Mouse (Mus musculus): ENCODE results near the gene Dscam. TPM values are rescaled to one million over a fixed set of nuclear protein-coding genes. Genes with fewer than 3 reads are reported as not detected.

Gene Dscam
- polyA plus RNA-seq, 1 experiment from 2014 or later: 0.11 TPM

GRCm38 (mm10) chr16:96690052-96690451 lies 480.5 kb downstream of the Dscam start:
- Histone ChIP-seq H3K4me1 (no peaks in the 10 kb centered on the region), H3K9me3 (no peaks in the 10 kb centered on the region), H3K4me2 (no peak overlapping the region), H3K36me3 (no peaks in the 10 kb centered on the region), H3K27ac (no peak overlapping the region), H3K9ac (no peak overlapping the region), H3K4me3 (no peak overlapping the region), H3K27me3 (no peaks in the 10 kb centered on the region)
- WGBS: 3% methylated on average over 2 of the region's 2 CpGs
- no peak for ATAC-seq (ENCODE audit: insufficient number of reproducible peaks, insufficient read depth, low FRiP score, low TSS enrichment, low read depth)

- Histone ChIP-seq H3K36me3 (no peaks in the 10 kb centered on the region), H3K9me3 (no peaks in the 10 kb centered on the region), H3K4me1 (no peaks in the 10 kb centered on the region), H3K4me2 (no peak overlapping the region), H3K27ac (no peak overlapping the region), H3K4me3 (no peak overlapping the region), H3K9ac (no peak overlapping the region), H3K27me3 (no peaks in the 10 kb centered on the region)
- no peak for ATAC-seq (ENCODE audit: insufficient number of reproducible peaks, insufficient read depth, low FRiP score, low TSS enrichment, low read depth)
- 47% methylated on average over 1 of the region's 1 CpGs for WGBS
Measured at GRCm38 (mm10) chr16:96689419-96689818, 481.1 kb downstream of the Dscam start.

GRCm38 (mm10) chr16:96685065-96685464 lies 485.5 kb downstream of the Dscam start:
- Histone ChIP-seq H3K36me3 (no peaks in the 10 kb centered on the region), H3K9ac (no peak overlapping the region), H3K9me3 (no peaks in the 10 kb centered on the region), H3K27ac (no peak overlapping the region), H3K27me3 (no peaks in the 10 kb centered on the region), H3K4me3 (no peak overlapping the region), H3K4me1 (no peaks in the 10 kb centered on the region), H3K4me2 (no peak overlapping the region)
- WGBS: 94% methylated on average over 14 of the region's 14 CpGs
- no peak for ATAC-seq (ENCODE audit: insufficient number of reproducible peaks, insufficient read depth, low FRiP score, low TSS enrichment, low read depth)

- Histone ChIP-seq H3K27ac (no peak overlapping the region), H3K4me2 (no peak overlapping the region), H3K4me1 (no peaks in the 10 kb centered on the region), H3K9me3 (no peaks in the 10 kb centered on the region), H3K36me3 (no peaks in the 10 kb centered on the region), H3K9ac (no peak overlapping the region), H3K4me3 (no peak overlapping the region), H3K27me3 (no peaks in the 10 kb centered on the region)
- no peak for ATAC-seq (ENCODE audit: insufficient number of reproducible peaks, insufficient read depth, low FRiP score, low TSS enrichment, low read depth)
- WGBS: 14% methylated on average over 4 of the region's 4 CpGs
Measured at GRCm38 (mm10) chr16:96684581-96684980, 486.0 kb downstream of the Dscam start.

GRCm38 (mm10) chr16:96682289-96682972 lies 488.1 kb downstream of the Dscam start:
- H3K4me1 ChIP-seq: no peaks in the 10 kb centered on the region
- WGBS: 62% methylated on average over 5 of the region's 5 CpGs
- H3K27ac ChIP-seq: no peak overlapping the region
- H3K4me3 ChIP-seq: no peak overlapping the region
- no peak overlapping the region for H3K9ac ChIP-seq
- no peaks in the 10 kb centered on the region for H3K36me3 ChIP-seq
- no peak overlapping the region for H3K4me2 ChIP-seq
- no peaks in the 10 kb centered on the region for H3K27me3 ChIP-seq
- ATAC-seq (ENCODE audit: insufficient number of reproducible peaks, insufficient read depth, low FRiP score, low TSS enrichment, low read depth): no peak
- no peaks in the 10 kb centered on the region for H3K9me3 ChIP-seq

- H3K4me3 ChIP-seq: no peak overlapping the region
- no peak for ATAC-seq (ENCODE audit: insufficient number of reproducible peaks, insufficient read depth, low FRiP score, low TSS enrichment, low read depth)
- no peak overlapping the region for H3K9ac ChIP-seq
- WGBS: 82% methylated on average over 8 of the region's 8 CpGs
- no peaks in the 10 kb centered on the region for H3K27me3 ChIP-seq
- H3K4me1 ChIP-seq: no peaks in the 10 kb centered on the region
- H3K9me3 ChIP-seq: no peaks in the 10 kb centered on the region
- H3K36me3 ChIP-seq: no peaks in the 10 kb centered on the region
- H3K4me2 ChIP-seq: no peak overlapping the region
- H3K27ac ChIP-seq: no peak overlapping the region
Measured at GRCm38 (mm10) chr16:96679981-96680380, 490.6 kb downstream of the Dscam start.

GRCm38 (mm10) chr16:96677471-96677870 lies 493.1 kb downstream of the Dscam start:
- H3K27ac ChIP-seq: no peak overlapping the region
- H3K9me3 ChIP-seq: no peaks in the 10 kb centered on the region
- no peak overlapping the region for H3K4me2 ChIP-seq
- peaks cover 6% of the 10 kb centered on the region for H3K27me3 ChIP-seq
- 68% methylated on average over 2 of the region's 2 CpGs for WGBS
- no peak overlapping the region for H3K4me3 ChIP-seq
- H3K36me3 ChIP-seq: no peaks in the 10 kb centered on the region
- H3K9ac ChIP-seq: no peak overlapping the region
- no peaks in the 10 kb centered on the region for H3K4me1 ChIP-seq
- no peak for ATAC-seq (ENCODE audit: insufficient number of reproducible peaks, insufficient read depth, low FRiP score, low TSS enrichment, low read depth)

- WGBS: 70% methylated on average over 1 of the region's 1 CpGs
- no peak for ATAC-seq (ENCODE audit: insufficient number of reproducible peaks, insufficient read depth, low FRiP score, low TSS enrichment, low read depth)
- H3K4me3 ChIP-seq: no peak overlapping the region
Measured at GRCm38 (mm10) chr16:96676663-96677062, 493.9 kb downstream of the Dscam start.

GRCm38 (mm10) chr16:96673191-96673847 lies 497.2 kb downstream of the Dscam start:
- Histone ChIP-seq H3K4me2 (no peak overlapping the region), H3K27ac (no peak overlapping the region), H3K9ac (no peak overlapping the region), H3K4me3 (no peak overlapping the region), H3K9me3 (no peaks in the 10 kb centered on the region), H3K27me3 (peaks cover 11% of the 10 kb centered on the region), H3K4me1 (no peaks in the 10 kb centered on the region), H3K36me3 (no peaks in the 10 kb centered on the region)
- WGBS: 72% methylated on average over 25 of the region's 25 CpGs
- ATAC-seq (ENCODE audit: insufficient number of reproducible peaks, insufficient read depth, low FRiP score, low TSS enrichment, low read depth): no peak

More at GRCm38 (mm10) chr16:96676663-96677062, 493.9 kb downstream of the Dscam start:
- Histone ChIP-seq H3K36me3 (no peaks in the 10 kb centered on the region), H3K4me2 (no peak overlapping the region), H3K9ac (no peak overlapping the region), H3K27me3 (peaks cover 11% of the 10 kb centered on the region), H3K4me1 (no peaks in the 10 kb centered on the region), H3K9me3 (no peaks in the 10 kb centered on the region), H3K27ac (no peak overlapping the region)

- ATAC-seq (ENCODE audit: insufficient number of reproducible peaks, insufficient read depth, low FRiP score, low TSS enrichment, low read depth): no peak
- no peak overlapping the region for H3K4me3 ChIP-seq
- WGBS: 56% methylated on average over 11 of the region's 11 CpGs
- no peaks in the 10 kb centered on the region for H3K9me3 ChIP-seq
- H3K9ac ChIP-seq: no peak overlapping the region
- H3K4me1 ChIP-seq: no peaks in the 10 kb centered on the region
- no peak overlapping the region for H3K27ac ChIP-seq
- no peaks in the 10 kb centered on the region for H3K36me3 ChIP-seq
- H3K4me2 ChIP-seq: no peak overlapping the region
- H3K27me3 ChIP-seq: peaks cover 11% of the 10 kb centered on the region
Measured at GRCm38 (mm10) chr16:96671603-96672374, 498.8 kb downstream of the Dscam start.

GRCm38 (mm10) chr16:96669706-96670105 lies 500.8 kb downstream of the Dscam start:
- Histone ChIP-seq H3K4me2 (no peak overlapping the region), H3K4me1 (no peaks in the 10 kb centered on the region), H3K27me3 (peaks cover 11% of the 10 kb centered on the region), H3K9ac (no peak overlapping the region), H3K9me3 (no peaks in the 10 kb centered on the region), H3K27ac (no peak overlapping the region), H3K4me3 (no peak overlapping the region), H3K36me3 (no peaks in the 10 kb centered on the region)
- WGBS: 67% methylated on average over 5 of the region's 5 CpGs
- ATAC-seq (ENCODE audit: insufficient number of reproducible peaks, insufficient read depth, low FRiP score, low TSS enrichment, low read depth): no peak

- Histone ChIP-seq H3K36me3 (no peaks in the 10 kb centered on the region), H3K9me3 (no peaks in the 10 kb centered on the region), H3K27ac (no peak overlapping the region), H3K4me2 (no peak overlapping the region), H3K27me3 (peaks cover 11% of the 10 kb centered on the region), H3K4me3 (no peak overlapping the region), H3K4me1 (no peaks in the 10 kb centered on the region), H3K9ac (no peak overlapping the region)
- no peak for ATAC-seq (ENCODE audit: insufficient number of reproducible peaks, insufficient read depth, low FRiP score, low TSS enrichment, low read depth)
- WGBS: 79% methylated on average over 1 of the region's 1 CpGs
Measured at GRCm38 (mm10) chr16:96668478-96668877, 502.1 kb downstream of the Dscam start.

Data from embryonic facial prominence, embryonic 13.5 days (tissue).